Mouse (Mus musculus) midbrain, embryonic 12.5 days (tissue): Measurements from ENCODE around the gene Glp1r. TPM values are rescaled to one million over a fixed set of nuclear protein-coding genes. Genes with fewer than 3 reads are reported as not detected.

Experiments used
- ATAC-seq: fragments of 200-750 bp; cut with Nextera tagmentation; 2 replicates; pipeline ENCODE4 v1.8.0; 2017; ENCODE audit warnings: low read depth, moderate TSS enrichment, moderate library complexity; ENCODE audit not compliant: low FRiP score
- H3K27ac ChIP-seq: fragments of 300-500 bp; sonication (generic); replicated peaks from 2 replicates; pipeline ENCODE4 v1.5.1; 2016; ENCODE audit warnings: mild to moderate bottlenecking
- H3K27me3 ChIP-seq: fragments of 300-500 bp; sonication (generic); 2 replicates; pipeline ENCODE4 v1.6.1; 2016; ENCODE audit warnings: mild to moderate bottlenecking
- H3K36me3 ChIP-seq: fragments of 300-500 bp; sonication (generic); 2 replicates; pipeline ENCODE4 v1.6.1; 2016
- H3K4me1 ChIP-seq: fragments of 300-500 bp; sonication (generic); 2 replicates; pipeline ENCODE4 v1.6.1; 2016
- H3K4me2 ChIP-seq: fragments of 300-500 bp; sonication (generic); replicated peaks from 2 replicates; pipeline ENCODE4 v1.6.1; 2016; ENCODE audit warnings: mild to moderate bottlenecking, moderate library complexity
- H3K4me3 ChIP-seq: fragments of 300-500 bp; sonication (generic); 2 replicates; pipeline ENCODE4 v1.5.1; 2016; ENCODE audit warnings: mild to moderate bottlenecking
- H3K9ac ChIP-seq: fragments of 300-500 bp; sonication (generic); replicated peaks from 2 replicates; pipeline ENCODE4 v1.6.1; 2016; ENCODE audit warnings: mild to moderate bottlenecking, moderate library complexity
- H3K9me3 ChIP-seq: fragments of 300-500 bp; sonication (generic); 2 replicates; pipeline ENCODE4 v1.6.1; 2016; ENCODE audit warnings: mild to moderate bottlenecking
- WGBS: fragments of 180-500 bp; shearing (Covaris S2); methylation state at CpG from one replicate; pipeline ENCODE4 v1.1.7; 2016; 5-methylcytosine and 5-hydroxymethylcytosine counted together
- microRNA-seq: library from miRNA; unstranded; fragments of <30 nt; microRNA quantifications from one replicate; pipeline ENCODE4, GENCODE M21; 2017
- polyA plus RNA-seq: library from polyadenylated mRNA; unstranded; fragments of >200 nt; fragmentation: Nextera tagmentation; extraction: Ambion mirVana; gene quantifications from 2 replicates; pipeline ENCODE4 v1.2.1, GENCODE M21; 2016

Glp1r gene
- polyA plus RNA-seq, 1 experiment from 2014 or later: 0.09 TPM

GRCm38 (mm10) chr17:30971877-30972276 lies 70.3 kb downstream of the Glp1r start:
- H3K9ac ChIP-seq: no peak overlapping the region
- 89% methylated on average over 7 of the region's 7 CpGs for WGBS
- no peak overlapping the region for H3K27ac ChIP-seq
- no peaks in the 10 kb centered on the region for H3K4me1 ChIP-seq
- H3K4me2 ChIP-seq: no peak overlapping the region
- no peaks in the 10 kb centered on the region for H3K36me3 ChIP-seq
- H3K4me3 ChIP-seq: no peak overlapping the region
- H3K27me3 ChIP-seq: no peaks in the 10 kb centered on the region
- no peak for ATAC-seq
- H3K9me3 ChIP-seq: no peaks in the 10 kb centered on the region

GRCm38 (mm10) chr17:30973332-30973731 lies 71.7 kb downstream of the Glp1r start:
- WGBS: 80% methylated on average over 6 of the region's 6 CpGs
- Histone ChIP-seq H3K36me3 (no peaks in the 10 kb centered on the region), H3K4me2 (no peak overlapping the region), H3K27ac (no peak overlapping the region), H3K4me3 (no peak overlapping the region), H3K4me1 (no peaks in the 10 kb centered on the region), H3K9ac (no peak overlapping the region), H3K27me3 (no peaks in the 10 kb centered on the region), H3K9me3 (no peaks in the 10 kb centered on the region)
- ATAC-seq: no peak

- Histone ChIP-seq H3K4me1 (no peaks in the 10 kb centered on the region), H3K4me3 (no peak overlapping the region), H3K27ac (no peak overlapping the region), H3K36me3 (no peaks in the 10 kb centered on the region), H3K9me3 (no peaks in the 10 kb centered on the region), H3K9ac (no peak overlapping the region), H3K4me2 (no peak overlapping the region), H3K27me3 (no peaks in the 10 kb centered on the region)
- ATAC-seq: no peak
- WGBS: 78% methylated on average over 2 of the region's 2 CpGs
These were observed 75.7 kb downstream of the Glp1r start for GRCm38 (mm10) chr17:30977290-30977689.

DNA sequence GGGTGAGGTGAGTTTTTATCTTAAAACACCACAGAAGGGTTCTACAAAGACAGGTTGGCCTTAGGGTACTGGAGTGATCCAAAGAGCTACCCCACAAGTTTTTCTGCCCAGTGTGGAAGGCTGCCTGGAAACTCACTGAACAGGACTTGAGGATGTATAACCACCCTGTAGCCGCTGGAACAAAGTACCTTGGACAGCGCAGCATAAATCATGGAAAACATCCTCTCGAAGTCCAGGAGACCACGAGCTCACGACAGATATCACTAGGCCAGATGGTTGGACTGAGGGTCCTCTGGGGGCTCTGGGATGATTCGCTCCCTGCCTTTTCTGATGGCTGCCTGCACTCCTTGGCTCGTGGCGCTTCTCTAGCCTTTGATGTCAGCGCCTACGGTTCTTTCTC lies 76.9 kb downstream of the Glp1r start:
- WGBS: 88% methylated on average over 10 of the region's 10 CpGs
- H3K4me3 ChIP-seq: no peak overlapping the region
- H3K4me1 ChIP-seq: no peaks in the 10 kb centered on the region
- no peak overlapping the region for H3K27ac ChIP-seq
- H3K27me3 ChIP-seq: no peaks in the 10 kb centered on the region
- no peak overlapping the region for H3K4me2 ChIP-seq
- H3K9me3 ChIP-seq: 0 out of 2 replicates have a peak, but pooled peaks cover 3% of the 10 kb centered on the region
- no peak for ATAC-seq
- no peak overlapping the region for H3K9ac ChIP-seq
- H3K36me3 ChIP-seq: no peaks in the 10 kb centered on the region

GRCm38 (mm10) chr17:30983521-30983920 lies 81.9 kb downstream of the Glp1r start:
- H3K9ac ChIP-seq: no peak overlapping the region
- 82% methylated on average over 4 of the region's 4 CpGs for WGBS
- ATAC-seq: no peak
- no peaks in the 10 kb centered on the region for H3K27me3 ChIP-seq
- 0 out of 2 replicates have a peak, but pooled peaks cover 3% of the 10 kb centered on the region for H3K9me3 ChIP-seq
- no peaks in the 10 kb centered on the region for H3K4me1 ChIP-seq
- no peak overlapping the region for H3K4me3 ChIP-seq
- no peak overlapping the region for H3K4me2 ChIP-seq
- H3K27ac ChIP-seq: no peak overlapping the region
- no peaks in the 10 kb centered on the region for H3K36me3 ChIP-seq

- no peak for ATAC-seq
- H3K27ac ChIP-seq: no peak overlapping the region
These were observed 88.6 kb downstream of the Glp1r start for GRCm38 (mm10) chr17:30990254-30990653.

More at GRCm38 (mm10) chr17:30990254-30990653, 88.6 kb downstream of the Glp1r start:
- Histone ChIP-seq H3K9ac (no peak overlapping the region), H3K9me3 (no peaks in the 10 kb centered on the region), H3K27me3 (no peaks in the 10 kb centered on the region), H3K4me2 (no peak overlapping the region), H3K4me1 (no peaks in the 10 kb centered on the region), H3K4me3 (no peak overlapping the region), H3K36me3 (no peaks in the 10 kb centered on the region)
- 71% methylated on average over 10 of the region's 10 CpGs for WGBS

Small RNA genes lying within 50 kb of the gene (microRNA-seq; reads per million reads assigned to microRNA genes)
- gene Gm24026: not detected

Other genes with a start within 250 kb of the Glp1r start
- gene Umodl1, start 52.8 kb downstream of the Glp1r start, polyA plus RNA-seq: 0.05 TPM in 1 of 2 replicates, not detected in the other
- gene Abcg1, start 155.9 kb downstream of the Glp1r start, polyA plus RNA-seq: 14.0 and 15.3 TPM in 2 replicates
- gene Tff3, start 227.8 kb downstream of the Glp1r start, polyA plus RNA-seq: 1.1 and 1.4 TPM in 2 replicates
- gene Tff2, start 242.5 kb downstream of the Glp1r start, polyA plus RNA-seq: not detected in 2 replicates